Mouse (Mus musculus) limb, embryonic 10.5 days (tissue): ENCODE results near the gene Habp2. TPM values are rescaled to one million over a fixed set of nuclear protein-coding genes. Genes with fewer than 3 reads are reported as not detected.
"Not testable (repeated sequence)": the region's sequence is repeated elsewhere in the genome, so short reads cannot be mapped to it uniquely, and the experiment has no call there.

ENCODE experiments used
- DNase-seq: peaks from one replicate; pipeline ENCODE4 v3.0.0-alpha.2; 2017; ENCODE audit warnings: low spot score
- H3K27ac ChIP-seq: fragments of 300-500 bp; sonication (generic); 2 replicates; pipeline ENCODE4 v1.5.1; 2016; ENCODE audit warnings: mild to moderate bottlenecking
- H3K27me3 ChIP-seq: fragments of 300-500 bp; sonication (generic); 2 replicates; pipeline ENCODE4 v1.6.1; 2016; ENCODE audit warnings: low read depth, mild to moderate bottlenecking; ENCODE audit not compliant: poor library complexity, severe bottlenecking
- H3K36me3 ChIP-seq: fragments of 300-500 bp; sonication (generic); 2 replicates; pipeline ENCODE4 v1.6.1; 2016; ENCODE audit warnings: mild to moderate bottlenecking, moderate library complexity
- H3K4me1 ChIP-seq: fragments of 300-500 bp; sonication (generic); 2 replicates; pipeline ENCODE4 v1.6.1; 2016
- H3K4me3 ChIP-seq: fragments of 300-500 bp; sonication (generic); 2 replicates; pipeline ENCODE4 v1.5.1; 2016; ENCODE audit warnings: mild to moderate bottlenecking, moderate library complexity
- H3K9me3 ChIP-seq: fragments of 300-500 bp; sonication (generic); replicated peaks from 2 replicates; pipeline ENCODE4 v1.6.1; 2016; ENCODE audit warnings: mild to moderate bottlenecking
- WGBS: fragments of 180-500 bp; shearing (Covaris S2); methylation state at CpG from one replicate; pipeline ENCODE4 v1.1.7; 2016; 5-methylcytosine and 5-hydroxymethylcytosine counted together
- polyA plus RNA-seq: library from polyadenylated mRNA; unstranded; fragments of >200 nt; fragmentation: Nextera tagmentation; extraction: Ambion mirVana; gene quantifications from 2 replicates; pipeline ENCODE4 v1.2.1, GENCODE M21; 2016

Habp2 gene
- polyA plus RNA-seq, 1 experiment from 2014 or later = not detected

DNA sequence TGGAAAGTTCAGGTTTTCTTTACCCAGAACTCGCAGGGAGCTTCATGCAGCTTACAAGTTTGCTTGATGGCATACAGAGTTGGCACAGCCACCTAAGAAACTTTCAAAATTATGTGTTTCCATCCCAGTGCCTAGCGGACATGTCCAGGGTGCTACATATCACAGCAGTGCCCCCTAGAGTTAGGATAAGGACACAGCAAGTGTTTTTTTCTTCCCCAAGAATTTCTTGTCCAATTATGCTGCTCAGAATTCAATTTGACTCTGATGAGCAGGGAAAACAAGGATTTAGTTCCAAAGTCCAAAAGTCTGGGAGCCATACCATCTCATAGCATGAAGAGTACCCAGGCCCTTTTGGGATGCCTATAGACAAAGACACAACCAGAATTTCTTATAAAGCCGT lies 59.1 kb downstream of the Habp2 start:
- H3K4me3 ChIP-seq = no peak overlapping the region
- no peak for DNase-seq
- peaks cover 35% of the 10 kb centered on the region for H3K4me1 ChIP-seq
- WGBS = 82% methylated on average over 3 of the region's 3 CpGs
- H3K27me3 ChIP-seq = peaks cover 12% of the 10 kb centered on the region; the same call in 1 of the 2 replicates
- H3K27ac ChIP-seq = no peak overlapping the region
- H3K9me3 ChIP-seq = no peaks in the 10 kb centered on the region
- H3K36me3 ChIP-seq = no peaks in the 10 kb centered on the region

DNA sequence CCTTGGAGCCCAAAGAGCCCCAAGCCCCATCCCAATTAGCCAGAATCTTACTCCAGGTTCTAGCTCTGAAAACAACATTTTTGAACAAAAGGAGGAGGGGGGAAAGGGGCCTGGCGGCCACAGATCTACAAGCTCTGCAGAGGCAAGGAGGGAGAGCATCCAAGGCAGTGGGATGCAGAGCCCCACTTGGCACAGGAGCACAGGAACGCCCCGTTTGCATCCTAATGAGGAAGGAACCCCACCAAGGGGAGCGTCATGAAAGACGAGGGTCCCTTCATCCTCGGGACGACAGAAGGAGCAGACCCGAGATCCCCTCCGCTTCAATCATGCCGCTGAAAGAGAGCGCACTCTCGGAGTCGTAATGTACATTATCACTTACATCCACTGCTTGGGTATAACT lies 59.8 kb downstream of the Habp2 start:
- no peak overlapping the region for H3K27ac ChIP-seq
- peaks cover 35% of the 10 kb centered on the region for H3K4me1 ChIP-seq
- no peak for DNase-seq
- H3K4me3 ChIP-seq = no peak overlapping the region
- no peaks in the 10 kb centered on the region for H3K9me3 ChIP-seq
- H3K36me3 ChIP-seq = no peaks in the 10 kb centered on the region
- WGBS = 47% methylated on average over 13 of the region's 13 CpGs
- H3K27me3 ChIP-seq = peaks cover 12% of the 10 kb centered on the region; the same call in 1 of the 2 replicates

GRCm38 (mm10) chr19:56349295-56349694 lies 62.4 kb downstream of the Habp2 start:
- peak; percentile 57 for DNase-seq
- 24% methylated on average over 6 of the region's 6 CpGs for WGBS

GRCm38 (mm10) chr19:56353689-56354088 lies 66.8 kb downstream of the Habp2 start:
- no peak overlapping the region for H3K27ac ChIP-seq
- no peak for DNase-seq
- no peak overlapping the region for H3K4me3 ChIP-seq
- H3K27me3 ChIP-seq = 0 out of 2 replicates have a peak, but pooled peaks cover 3% of the 10 kb centered on the region
- H3K4me1 ChIP-seq = peaks cover 24% of the 10 kb centered on the region
- no peaks in the 10 kb centered on the region for H3K36me3 ChIP-seq
- WGBS = 86% methylated on average over 10 of the region's 10 CpGs
- H3K9me3 ChIP-seq = no peaks in the 10 kb centered on the region

More at GRCm38 (mm10) chr19:56349295-56349694, 62.4 kb downstream of the Habp2 start:
- Histone ChIP-seq H3K27me3 (peaks cover 12% of the 10 kb centered on the region; the same call in 1 of the 2 replicates), H3K4me3 (no peak overlapping the region), H3K4me1 (peaks cover 28% of the 10 kb centered on the region), H3K27ac (no peak overlapping the region), H3K9me3 (no peaks in the 10 kb centered on the region), H3K36me3 (no peaks in the 10 kb centered on the region)

DNA sequence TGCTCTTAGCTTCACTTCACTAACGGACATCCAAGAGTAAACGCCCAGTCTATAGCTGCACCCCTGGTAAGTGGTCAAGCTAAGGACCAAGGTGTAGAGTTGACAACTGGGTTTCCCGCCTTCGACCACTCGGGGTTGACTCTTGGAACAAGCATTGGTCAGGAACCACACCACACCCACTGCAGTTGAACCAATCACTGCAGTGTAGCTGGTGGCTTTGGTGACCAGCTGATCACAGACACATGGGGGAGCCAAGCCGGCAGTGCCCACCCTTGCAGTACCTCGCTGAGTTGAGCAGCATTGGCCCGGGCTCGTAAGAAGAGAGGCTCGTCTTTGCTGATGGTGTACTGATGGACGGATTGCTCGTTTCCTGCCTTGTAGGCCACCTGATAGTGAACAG lies 68.3 kb downstream of the Habp2 start:
- H3K36me3 ChIP-seq = no peaks in the 10 kb centered on the region
- H3K27ac ChIP-seq = no peak overlapping the region
- H3K27me3 ChIP-seq = 0 out of 2 replicates have a peak, but pooled peaks cover 3% of the 10 kb centered on the region
- H3K4me1 ChIP-seq = peaks cover 14% of the 10 kb centered on the region
- no peak overlapping the region for H3K4me3 ChIP-seq
- DNase-seq = no peak
- 87% methylated on average over 12 of the region's 12 CpGs for WGBS
- H3K9me3 ChIP-seq = no peaks in the 10 kb centered on the region

- no peak overlapping the region for H3K27ac ChIP-seq
- 45% methylated on average over 17 of the region's 17 CpGs for WGBS
These were observed 69.8 kb downstream of the Habp2 start for GRCm38 (mm10) chr19:56356480-56357373.

GRCm38 (mm10) chr19:56357374-56357708 lies 70.4 kb downstream of the Habp2 start:
- H3K4me3 ChIP-seq, DNase-seq, H3K36me3 ChIP-seq, H3K27ac ChIP-seq, H3K27me3 ChIP-seq, H3K9me3 ChIP-seq: not testable (repeated sequence)
- H3K4me1 ChIP-seq = peaks cover 12% of the 10 kb centered on the region
- WGBS = 89% methylated on average over 2 of the region's 2 CpGs

More at GRCm38 (mm10) chr19:56356480-56357373, 69.8 kb downstream of the Habp2 start:
- DNase-seq = peak; percentile 88
- peaks cover 12% of the 10 kb centered on the region for H3K4me1 ChIP-seq
- H3K36me3 ChIP-seq = no peaks in the 10 kb centered on the region
- no peak overlapping the region for H3K4me3 ChIP-seq
- no peaks in the 10 kb centered on the region for H3K9me3 ChIP-seq
- H3K27me3 ChIP-seq = 0 out of 2 replicates have a peak, but pooled peaks cover 3% of the 10 kb centered on the region

- Histone ChIP-seq H3K36me3 (no peaks in the 10 kb centered on the region), H3K27ac (no peak overlapping the region)
- WGBS = 74% methylated on average over 2 of the region's 2 CpGs
These were observed 72.0 kb downstream of the Habp2 start for GRCm38 (mm10) chr19:56358890-56359289.

GRCm38 (mm10) chr19:56363721-56364460 lies 77.0 kb downstream of the Habp2 start:
- DNase-seq = no peak
- no peak overlapping the region for H3K27ac ChIP-seq
- WGBS = 73% methylated on average over 15 of the region's 15 CpGs
- H3K4me1 ChIP-seq = peaks cover 11% of the 10 kb centered on the region
- H3K4me3 ChIP-seq = no peak overlapping the region
- no peaks in the 10 kb centered on the region for H3K27me3 ChIP-seq
- no peaks in the 10 kb centered on the region for H3K36me3 ChIP-seq
- H3K9me3 ChIP-seq = no peaks in the 10 kb centered on the region

More at GRCm38 (mm10) chr19:56358890-56359289, 72.0 kb downstream of the Habp2 start:
- Histone ChIP-seq H3K4me1 (peaks cover 15% of the 10 kb centered on the region), H3K9me3 (no peaks in the 10 kb centered on the region), H3K27me3 (0 out of 2 replicates have a peak, but pooled peaks cover 3% of the 10 kb centered on the region), H3K4me3 (no peak overlapping the region)
- DNase-seq = no peak

DNA sequence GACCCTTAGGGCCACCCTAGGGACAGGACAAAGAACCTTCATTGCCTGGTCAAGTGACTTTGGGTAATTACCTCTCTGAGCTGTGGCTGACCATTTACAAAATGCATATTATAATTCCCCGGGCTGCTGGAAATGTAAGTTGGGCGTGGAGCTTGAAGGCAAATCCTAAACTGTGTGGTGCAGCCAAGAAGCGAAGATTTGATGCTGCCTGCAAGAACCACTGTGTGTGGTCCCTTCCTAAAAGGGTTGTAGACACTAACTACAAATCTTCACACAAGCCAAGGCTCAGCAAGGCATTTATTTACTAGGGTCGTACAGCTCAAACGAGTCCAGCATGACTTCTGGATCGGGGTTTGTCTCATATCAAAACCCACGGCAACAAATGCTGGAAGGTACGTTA lies 77.6 kb downstream of the Habp2 start:
- Histone ChIP-seq H3K4me1 (peaks cover 11% of the 10 kb centered on the region), H3K36me3 (no peaks in the 10 kb centered on the region), H3K9me3 (no peaks in the 10 kb centered on the region), H3K4me3 (no peak overlapping the region), H3K27ac (no peak overlapping the region), H3K27me3 (no peaks in the 10 kb centered on the region)
- WGBS = 78% methylated on average over 8 of the region's 8 CpGs
- no peak for DNase-seq

DNA sequence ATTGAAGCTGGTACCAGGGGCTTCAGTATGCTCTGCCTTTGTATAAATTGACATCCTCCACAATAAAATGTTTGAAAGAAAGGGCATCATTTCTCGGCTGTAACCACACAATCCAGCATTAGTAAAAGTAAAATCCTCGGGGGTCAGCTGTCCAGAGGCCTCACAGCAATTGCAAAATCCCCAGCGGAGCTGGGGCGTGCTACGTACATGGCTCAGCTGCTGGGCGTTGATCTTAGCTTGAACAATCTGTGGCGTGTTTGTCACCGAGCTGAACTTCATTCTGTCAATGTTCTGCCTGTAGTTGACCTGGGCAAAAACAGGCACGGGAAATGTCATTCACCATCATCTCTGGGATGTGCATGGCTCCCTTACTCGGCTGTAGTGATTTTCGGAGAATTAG lies 79.2 kb downstream of the Habp2 start:
- 89% methylated on average over 11 of the region's 11 CpGs for WGBS

GRCm38 (mm10) chr19:56366625-56367024 lies 79.7 kb downstream of the Habp2 start:
- Histone ChIP-seq H3K27me3 (no peaks in the 10 kb centered on the region), H3K4me1 (peaks cover 26% of the 10 kb centered on the region), H3K36me3 (no peaks in the 10 kb centered on the region), H3K27ac (no peak overlapping the region), H3K4me3 (no peak overlapping the region), H3K9me3 (no peaks in the 10 kb centered on the region)
- DNase-seq = no peak
- WGBS = 87% methylated on average over 9 of the region's 9 CpGs

More for the DNA sequence above, 79.2 kb downstream of the Habp2 start:
- no peak overlapping the region for H3K27ac ChIP-seq
- no peaks in the 10 kb centered on the region for H3K27me3 ChIP-seq
- H3K4me1 ChIP-seq = peaks cover 23% of the 10 kb centered on the region
- H3K4me3 ChIP-seq = no peak overlapping the region
- no peaks in the 10 kb centered on the region for H3K36me3 ChIP-seq
- H3K9me3 ChIP-seq = no peaks in the 10 kb centered on the region
- no peak for DNase-seq

DNA sequence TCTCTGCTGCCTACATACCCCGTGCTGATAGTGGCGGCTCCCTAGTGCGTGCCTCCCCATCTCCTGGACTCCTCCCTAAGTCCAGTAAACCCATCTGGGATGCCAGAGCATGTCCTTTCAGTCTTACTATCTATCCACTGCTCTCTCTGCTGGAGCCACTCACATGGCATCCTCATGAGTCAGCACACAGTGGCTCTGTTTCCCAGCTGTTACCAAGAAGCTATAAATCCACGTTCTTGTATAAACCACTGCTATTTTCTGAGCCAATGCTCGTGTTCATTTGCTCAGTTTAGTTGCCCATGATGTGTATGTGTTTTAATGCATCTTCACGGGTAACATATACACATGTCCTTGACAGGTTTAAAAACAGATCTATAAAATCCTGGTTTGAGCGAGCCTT lies 80.8 kb downstream of the Habp2 start:
- H3K27me3 ChIP-seq = no peaks in the 10 kb centered on the region
- H3K9me3 ChIP-seq = no peaks in the 10 kb centered on the region
- DNase-seq = no peak
- H3K4me1 ChIP-seq = peaks cover 37% of the 10 kb centered on the region
- H3K27ac ChIP-seq = no peak overlapping the region
- 88% methylated on average over 7 of the region's 7 CpGs for whole genome bisulfite sequencing
- no peaks in the 10 kb centered on the region for H3K36me3 ChIP-seq
- H3K4me3 ChIP-seq = no peak overlapping the region
